23 mouse cellular contexts compared by ENCODE assay signal in genomic region chr15:96405548-96405947, GRCm38 (mm10). TPM values are rescaled to one million over a fixed set of nuclear protein-coding genes. Genes with fewer than 3 reads are reported as not detected.
DNase-seq lines count a peak whose midpoint lies in the region; ATAC-seq and TF ChIP-seq lines count a peak whose summit lies in the region.
"Had no signal": no experiment of that assay in that cellular context is flagged by ENCODE, and none has a peak within 500 bp of the region (broad histone marks: within the 10 kb centered on the region; RNA-seq: fewer than 3 reads in every experiment).

No protein-coding gene starts in this region.

- peaks cover 12% of the 10 kb centered on the region; the same call in 1 of the 2 replicates for H3K36me3 ChIP-seq in forebrain, postnatal 0 days (ENCODE audit: insufficient read depth)
- peaks cover 80% of the 10 kb centered on the region for H3K36me3 ChIP-seq in forebrain, embryonic 10.5 days (replicated peaks)

- no peak for ATAC-seq in forebrain, postnatal 0 days
- ATAC-seq: midbrain, embryonic 13.5 days had no signal

- DNase-seq in forebrain, postnatal 0 days, result peak; percentile 8
- DNase-seq in forebrain, embryonic 10.5 days (ENCODE audit: extremely low spot score, low spot score), result no peak
- DNase-seq in left cerebral cortex, postnatal 14 days (ENCODE audit: low spot score in 2 of 2), result peak; percentile 34 to 37
- DNase-seq in left cerebral cortex, adult 11 months (ENCODE audit: low spot score), result no peak
- DNase-seq in 3T3-L1 (ENCODE audit: low read depth, low spot score) (peak; percentile 90), adipocyte (ENCODE audit: low spot score) (peak; percentile 10)
- DNase-seq in urinary bladder, postnatal 25 days (ENCODE audit: low spot score), result no peak
- DNase-seq in kidney, postnatal 14 days, result no peak
- DNase-seq: adrenal gland, postnatal 10 days; cerebellum, adult 18-20 months; cerebellum, postnatal 25 days; embryo, embryonic 11 days; gastrocnemius, postnatal 14 days; heart, adult 2 months; heart, postnatal 4 days; kidney, adult 11 months; liver, embryonic 13.5 days; lung, embryonic 14.5 days; thymus, adult 2 months had no signal

- H3K27ac ChIP-seq in forebrain, postnatal 0 days (ENCODE audit: low read depth, low read length), result no peak overlapping the region
- no peak overlapping the region for H3K27ac ChIP-seq in forebrain, embryonic 10.5 days
- H3K27ac ChIP-seq: heart, adult 2 months; heart, embryonic 15.5 days; kidney, postnatal 0 days; limb, embryonic 12.5 days; liver, embryonic 13.5 days; midbrain, embryonic 13.5 days had no signal

- H3K4me1 ChIP-seq in forebrain, postnatal 0 days (ENCODE audit: insufficient read depth), result no peaks in the 10 kb centered on the region
- no peaks in the 10 kb centered on the region for H3K4me1 ChIP-seq in forebrain, embryonic 10.5 days
- H3K4me1 ChIP-seq: heart, embryonic 15.5 days; limb, embryonic 12.5 days; liver, embryonic 13.5 days; midbrain, embryonic 13.5 days had no signal

- no peak for TF ChIP-seq CTCF in forebrain, postnatal 0 days (IDR thresholded peaks at IDR 0.05; ENCODE audit: low read depth)

- H3K4me3 ChIP-seq in forebrain, postnatal 0 days (ENCODE audit: low read depth, low read length), result no peak overlapping the region
- H3K4me3 ChIP-seq in forebrain, embryonic 10.5 days, result no peak overlapping the region
- H3K4me3 ChIP-seq: heart, adult 2 months; heart, embryonic 15.5 days; limb, embryonic 12.5 days; liver, embryonic 13.5 days; midbrain, embryonic 13.5 days had no signal

- no peaks in the 10 kb centered on the region for H3K27me3 ChIP-seq in forebrain, postnatal 0 days (ENCODE audit: insufficient read depth, low read length)
- no peaks in the 10 kb centered on the region for H3K27me3 ChIP-seq in forebrain, embryonic 10.5 days (ENCODE audit: poor library complexity, severe bottlenecking)
- H3K27me3 ChIP-seq: heart, embryonic 15.5 days; limb, embryonic 12.5 days; liver, embryonic 13.5 days; midbrain, embryonic 13.5 days had no signal

- H3K4me2 ChIP-seq in forebrain, postnatal 0 days (ENCODE audit: low read depth), result no peak overlapping the region
- H3K4me2 ChIP-seq: heart, embryonic 15.5 days; limb, embryonic 12.5 days; liver, embryonic 13.5 days; lung, embryonic 14.5 days; midbrain, embryonic 13.5 days had no signal

- 81% methylated on average over 5 of the region's 5 CpGs for WGBS in forebrain, postnatal 0 days
- WGBS in forebrain, embryonic 10.5 days, result 90% methylated on average over 5 of the region's 5 CpGs

- intact Hi-C loops in left cerebral cortex, postnatal 14 days (cut with DNase I), result no loop called here

- no peak overlapping the region for H3K9ac ChIP-seq in forebrain, postnatal 0 days
- H3K9ac ChIP-seq: heart, embryonic 15.5 days; limb, embryonic 12.5 days; liver, embryonic 13.5 days; lung, embryonic 14.5 days; midbrain, embryonic 13.5 days had no signal

- H3K9me3 ChIP-seq in forebrain, postnatal 0 days (ENCODE audit: low read length), result no peaks in the 10 kb centered on the region
- no peaks in the 10 kb centered on the region for H3K9me3 ChIP-seq in forebrain, embryonic 10.5 days
- H3K9me3 ChIP-seq: heart, embryonic 15.5 days; limb, embryonic 12.5 days; liver, embryonic 13.5 days; midbrain, embryonic 13.5 days had no signal

RNA-seq across cellular contexts. Expression of gene Scaf11, which starts 55.1 kb away (rescaled TPM):
- total RNA-seq in forebrain, postnatal 0 days (2014; rRNA removed), result 30.5 and 40.1 TPM in 2 replicates
- polyA plus RNA-seq in forebrain, postnatal 0 days (2015; fragmentation: Nextera tagmentation; extraction: Ambion mirVana), result 30.5 and 37.6 TPM in 2 replicates
- 105 and 106 TPM in 2 replicates for polyA plus RNA-seq in forebrain, embryonic 10.5 days (2016; fragmentation: Nextera tagmentation; extraction: Ambion mirVana)
- total RNA-seq in left cerebral cortex, postnatal 14 days (2021), result 10 to 100 TPM; 41.5 to 42.5 TPM

Comparison
In these comparisons a context has a peak if more than half of its experiments do, and no peak if none do; other contexts are left out.
1. DNase-seq: peak in forebrain, postnatal 0 days (single experiment), left cerebral cortex, postnatal 14 days (2 of 2), 3T3-L1 (single experiment) and adipocyte (single experiment); none in forebrain, embryonic 10.5 days (single experiment), left cerebral cortex, adult 11 months (single experiment), urinary bladder, postnatal 25 days (single experiment) and kidney, postnatal 14 days (single experiment).